Mouse (Mus musculus) adrenal gland, postnatal 36 days (tissue): ENCODE measurements around the gene Usp6nl. TPM values are rescaled to one million over a fixed set of nuclear protein-coding genes. Genes with fewer than 3 reads are reported as not detected.
A peak's percentile ranks its signal among the peaks of the same experiment; 100 is the strongest.

ENCODE experiments used
- DNase-seq, 2 experiments: peaks; one replicate each; pipeline ENCODE4 v3.0.0; 2021; ENCODE audit warnings: mixed read lengths in 1 of 2
- total RNA-seq, 2 experiments: library from RNA; stranded (reverse); gene quantifications; 2 replicates each; pipeline ENCODE4 v1.2.3; 2021

Usp6nl gene
- total RNA-seq, 2 experiments from 2014 or later, result 31.6 to 33.6 TPM

- DNase-seq, result no peak
These were observed 9.1 kb downstream of the Usp6nl start for GRCm38 (mm10) chr2:6331324-6332137.

GRCm38 (mm10) chr2:6333570-6333969 is 11.1 kb downstream of the Usp6nl start:
- DNase-seq, result peak in 1 of 2 experiments; percentile 8

GRCm38 (mm10) chr2:6334011-6334410 is 11.5 kb downstream of the Usp6nl start:
- DNase-seq, result peak; percentile 16 to 44

- DNase-seq, result no peak
These were observed 12.7 kb downstream of the Usp6nl start for GRCm38 (mm10) chr2:6335032-6335735.

- no peak for DNase-seq
These were observed 13.5 kb downstream of the Usp6nl start for GRCm38 (mm10) chr2:6336013-6336412.

- no peak for DNase-seq
These were observed 14.2 kb downstream of the Usp6nl start for GRCm38 (mm10) chr2:6336649-6337048.

GRCm38 (mm10) chr2:6337436-6337835 is 15.0 kb downstream of the Usp6nl start:
- DNase-seq, result no peak

GRCm38 (mm10) chr2:6338031-6338629 is 15.7 kb downstream of the Usp6nl start:
- no peak for DNase-seq

- no peak for DNase-seq
These were observed 18.0 kb downstream of the Usp6nl start for GRCm38 (mm10) chr2:6340439-6340838.

- DNase-seq, result no peak
These were observed 19.0 kb downstream of the Usp6nl start for GRCm38 (mm10) chr2:6341496-6341895.

GRCm38 (mm10) chr2:6349256-6350092 is 27.0 kb downstream of the Usp6nl start:
- peak in 1 of 2 experiments; percentile 42 for DNase-seq

- DNase-seq, result no peak
These were observed 27.7 kb downstream of the Usp6nl start for GRCm38 (mm10) chr2:6350164-6350563.

- DNase-seq, result no peak
These were observed 28.6 kb downstream of the Usp6nl start for GRCm38 (mm10) chr2:6350931-6351695.

- DNase-seq, result peak; percentile 29 to 46
These were observed 30.1 kb downstream of the Usp6nl start for GRCm38 (mm10) chr2:6352541-6352971.

- DNase-seq, result no peak
These were observed 30.6 kb downstream of the Usp6nl start for GRCm38 (mm10) chr2:6353060-6353459.

- DNase-seq, result no peak
These were observed 34.8 kb downstream of the Usp6nl start for GRCm38 (mm10) chr2:6357306-6357705.

GRCm38 (mm10) chr2:6359645-6360044 is 37.2 kb downstream of the Usp6nl start:
- DNase-seq, result peak in 1 of 2 experiments; percentile 15

- DNase-seq, result no peak
These were observed 40.7 kb downstream of the Usp6nl start for GRCm38 (mm10) chr2:6363126-6363525.

GRCm38 (mm10) chr2:6363922-6364321 is 41.5 kb downstream of the Usp6nl start:
- no peak for DNase-seq

GRCm38 (mm10) chr2:6366521-6366928 is 44.1 kb downstream of the Usp6nl start:
- peak in 1 of 2 experiments; percentile 35 for DNase-seq

- DNase-seq, result no peak
These were observed 44.5 kb downstream of the Usp6nl start for GRCm38 (mm10) chr2:6366973-6367372.
